In genomic region chr9:122351303-122352024, GRCm38 (mm10) we compare ENCODE assay signal across 8 mouse cellular contexts. TPM values are rescaled to one million over a fixed set of nuclear protein-coding genes. Genes with fewer than 3 reads are reported as not detected.
DNase-seq lines count a peak whose midpoint lies in the region; ATAC-seq and TF ChIP-seq lines count a peak whose summit lies in the region.

TSS of gene Abhd5 (plus strand) at chr9:122351608.

- DNase-seq in CH12.LX (ENCODE audit: extremely low read depth): peak; percentile 88
- DNase-seq in c-Kit-positive CD71-positive TER-119-negative erythroid progenitor cells, embryonic 14.5 days (ENCODE audit: low read depth): peak; percentile 84
- peak; percentile 92 for DNase-seq in heart, postnatal 0 days (ENCODE audit: low spot score)
- peak; percentile 97 to 98 for DNase-seq in kidney, postnatal 4 days

- H3K9me3 ChIP-seq in CH12.LX (replicated peaks; ENCODE audit: low read length): no peaks in the 10 kb centered on the region
- H3K9me3 ChIP-seq in forebrain, embryonic 12.5 days: no peaks in the 10 kb centered on the region
- no peaks in the 10 kb centered on the region for H3K9me3 ChIP-seq in heart, postnatal 0 days (replicated peaks; ENCODE audit: control insufficient read depth, low read length)
- H3K9me3 ChIP-seq in liver, embryonic 16.5 days (replicated peaks; ENCODE audit: control insufficient read depth, low read length): no peaks in the 10 kb centered on the region
- H3K9me3 ChIP-seq in neural tube, embryonic 13.5 days: no peaks in the 10 kb centered on the region

- TF ChIP-seq EP300 in CH12.LX (IDR thresholded peaks at IDR 0.05; ENCODE audit: low read length): no peak
- TF ChIP-seq EP300 in heart, postnatal 0 days (IDR thresholded peaks at IDR 0.05; ENCODE audit: low read depth): 0 out of 2 replicates have a peak, but pooled peaks have one; percentile 51

- peak; percentile 99 for TF ChIP-seq POLR2A in CH12.LX (IDR thresholded peaks at IDR 0.05; ENCODE audit: low read depth, low read length)
- peak; percentile 97 for TF ChIP-seq POLR2A in testis, adult 2 months (IDR thresholded peaks at IDR 0.05; ENCODE audit: control insufficient read depth, low read depth, low read length)

- WGBS in forebrain, embryonic 12.5 days: under 1% methylated on average over 72 of the region's 84 CpGs
- whole genome bisulfite sequencing in heart, postnatal 0 days: 1% methylated on average over 53 of the region's 84 CpGs
- WGBS in liver, embryonic 16.5 days (ENCODE audit: insufficient replicate concordance): under 1% methylated on average over 75 of the region's 84 CpGs
- WGBS in neural tube, embryonic 13.5 days: under 1% methylated on average over 83 of the region's 84 CpGs

- no peaks in the 10 kb centered on the region for H3K79me2 ChIP-seq in CH12.LX (replicated peaks; ENCODE audit: control insufficient read depth, extremely low read depth, insufficient read depth, poor library complexity, severe bottlenecking)

- peak; percentile 97 for ATAC-seq in forebrain, embryonic 12.5 days (ENCODE audit: low FRiP score)
- ATAC-seq in heart, postnatal 0 days (ENCODE audit: insufficient read depth, low read depth): peak; percentile 96
- peak; percentile 94 for ATAC-seq in liver, embryonic 16.5 days (ENCODE audit: low read depth)
- peak; percentile 95 for ATAC-seq in neural tube, embryonic 13.5 days (ENCODE audit: low read depth)

- in situ Hi-C loops in CH12.LX (cut with MboI; ENCODE audit: low pct_ligation_motif_present, low pct_unique_long_range_greater_than_20kb, low sequenced_read_pairs): no loop called here

- peaks cover 20% of the 10 kb centered on the region for H3K27me3 ChIP-seq in CH12.LX (replicated peaks)
- peaks cover 9% of the 10 kb centered on the region; the same call in 1 of the 2 replicates for H3K27me3 ChIP-seq in forebrain, embryonic 12.5 days
- H3K27me3 ChIP-seq in heart, postnatal 0 days (ENCODE audit: control insufficient read depth, insufficient read depth, low read length): no peaks in the 10 kb centered on the region
- H3K27me3 ChIP-seq in liver, embryonic 16.5 days (ENCODE audit: control insufficient read depth, insufficient read depth, low read depth, low read length): no peaks in the 10 kb centered on the region
- H3K27me3 ChIP-seq in neural tube, embryonic 13.5 days: no peaks in the 10 kb centered on the region
- H3K27me3 ChIP-seq in testis, adult 2 months (ENCODE audit: control insufficient read depth, insufficient read depth, low read length): no peaks in the 10 kb centered on the region

- TF ChIP-seq CTCF in CH12.LX (conservative IDR thresholded peaks at IDR 0.05 in 1 of 2, IDR thresholded peaks at IDR 0.05 in 1 of 2; ENCODE audit: low read depth in 2 of 2, low read length in 2 of 2): peak in 1 of 2 experiments; percentile 40; a peak in 2 of 4 replicates
- peak; percentile 39 for TF ChIP-seq CTCF in heart, postnatal 0 days (IDR thresholded peaks at IDR 0.05; ENCODE audit: low read depth)
- TF ChIP-seq CTCF in testis, adult 2 months (IDR thresholded peaks at IDR 0.05; ENCODE audit: control insufficient read depth, insufficient read depth, insufficient replicate concordance, low read depth, low read length): peak; percentile 27

- dilution Hi-C loops in CH12.LX (cut with MboI; ENCODE audit: extremely low pct_ligation_motif_present, extremely low pct_unique_long_range_greater_than_20kb, low sequenced_read_pairs): no loop called here

- peak within 1 kb of the TSS; percentile 52 for H3K4me2 ChIP-seq in CH12.LX (ENCODE audit: insufficient read depth, low read depth, poor library complexity, severe bottlenecking)
- H3K4me2 ChIP-seq in forebrain, embryonic 12.5 days: peak within 1 kb of the TSS; percentile 65
- peak within 1 kb of the TSS; percentile 69 for H3K4me2 ChIP-seq in heart, postnatal 0 days (ENCODE audit: low read depth, low read length)
- peak within 1 kb of the TSS; percentile 98 for H3K4me2 ChIP-seq in liver, embryonic 16.5 days (ENCODE audit: low read depth, low read length)
- peak within 1 kb of the TSS; percentile 64 for H3K4me2 ChIP-seq in neural tube, embryonic 13.5 days

- H3K36me3 ChIP-seq in CH12.LX (replicated peaks in 1 of 2; ENCODE audit: control insufficient read depth in 1 of 2, insufficient read depth in 1 of 2, low read length in 1 of 2): no peaks in the 10 kb centered on the region
- no peaks in the 10 kb centered on the region for H3K36me3 ChIP-seq in forebrain, embryonic 12.5 days (replicated peaks)
- H3K36me3 ChIP-seq in heart, postnatal 0 days (replicated peaks; ENCODE audit: control insufficient read depth, insufficient read depth, low read length): no peaks in the 10 kb centered on the region
- no peaks in the 10 kb centered on the region for H3K36me3 ChIP-seq in liver, embryonic 16.5 days (ENCODE audit: control insufficient read depth, insufficient read depth)
- no peaks in the 10 kb centered on the region for H3K36me3 ChIP-seq in neural tube, embryonic 13.5 days
- no peaks in the 10 kb centered on the region for H3K36me3 ChIP-seq in testis, adult 2 months (ENCODE audit: control insufficient read depth, insufficient read depth, low read length)

- TF ChIP-seq RAD21 in CH12.LX (IDR thresholded peaks at IDR 0.05; ENCODE audit: low read depth, low read length): no peak; the same call in none of the 2 replicates

- H3K4me3 ChIP-seq in CH12.LX (replicated peaks in 1 of 3; ENCODE audit: low read depth in 2 of 3, low read length in 2 of 3, poor library complexity in 1 of 3): peak within 1 kb of the TSS; percentile 61 to 80 (median 79)
- H3K4me3 ChIP-seq in forebrain, embryonic 12.5 days (replicated peaks): peak within 1 kb of the TSS; percentile 70
- peak within 1 kb of the TSS; percentile 79 for H3K4me3 ChIP-seq in heart, postnatal 0 days (ENCODE audit: low read depth, low read length)
- peak within 1 kb of the TSS; percentile 90 for H3K4me3 ChIP-seq in liver, embryonic 16.5 days (ENCODE audit: low read depth, low read length)
- H3K4me3 ChIP-seq in neural tube, embryonic 13.5 days: peak within 1 kb of the TSS; percentile 72
- H3K4me3 ChIP-seq in testis, adult 2 months (ENCODE audit: control insufficient read depth, low read depth, low read length): peak within 1 kb of the TSS; percentile 92

- peaks cover 0 to 11% of the 10 kb centered on the region in 2 experiments; a peak in 1 of 4 replicates for H3K4me1 ChIP-seq in CH12.LX (ENCODE audit: control insufficient read depth in 1 of 2, insufficient read depth in 2 of 2)
- no peaks in the 10 kb centered on the region for H3K4me1 ChIP-seq in forebrain, embryonic 12.5 days
- H3K4me1 ChIP-seq in heart, postnatal 0 days (ENCODE audit: control insufficient read depth, insufficient read depth): peaks cover 10% of the 10 kb centered on the region
- peaks cover 57% of the 10 kb centered on the region for H3K4me1 ChIP-seq in liver, embryonic 16.5 days (ENCODE audit: control insufficient read depth, low read depth, low read length)
- H3K4me1 ChIP-seq in neural tube, embryonic 13.5 days (replicated peaks): peaks cover 7% of the 10 kb centered on the region; the same call in 1 of the 2 replicates
- peaks cover 2% of the 10 kb centered on the region for H3K4me1 ChIP-seq in testis, adult 2 months (ENCODE audit: control insufficient read depth, insufficient read depth, low read length)

- no peak within 1 kb of the TSS for H3K27ac ChIP-seq in CH12.LX (ENCODE audit: insufficient read depth, low read depth)
- peak within 1 kb of the TSS; percentile 61; the same call in 1 of the 2 replicates for H3K27ac ChIP-seq in forebrain, embryonic 12.5 days
- H3K27ac ChIP-seq in heart, postnatal 0 days (ENCODE audit: low read depth): peak within 1 kb of the TSS; percentile 94
- peak within 1 kb of the TSS; percentile 88 for H3K27ac ChIP-seq in liver, embryonic 16.5 days (ENCODE audit: low read length)
- peak within 1 kb of the TSS; percentile 73 for H3K27ac ChIP-seq in neural tube, embryonic 13.5 days (replicated peaks)
- H3K27ac ChIP-seq in testis, adult 2 months (ENCODE audit: control insufficient read depth, insufficient read depth, low read depth, low read length): peak within 1 kb of the TSS; percentile 86

- peak within 1 kb of the TSS; percentile 74 for H3K9ac ChIP-seq in CH12.LX (ENCODE audit: insufficient read depth, low read depth)
- peak within 1 kb of the TSS; percentile 75 for H3K9ac ChIP-seq in forebrain, embryonic 12.5 days
- H3K9ac ChIP-seq in heart, postnatal 0 days (replicated peaks; ENCODE audit: low read depth, low read length): peak within 1 kb of the TSS; percentile 89
- peak within 1 kb of the TSS; percentile 98 for H3K9ac ChIP-seq in liver, embryonic 16.5 days (ENCODE audit: low read depth, low read length)
- H3K9ac ChIP-seq in neural tube, embryonic 13.5 days: peak within 1 kb of the TSS; percentile 85

TF ChIP-seq in CH12.LX, 34 proteins besides CTCF, POLR2A, EP300 and RAD21 (continues in another document):
- TF ChIP-seq E2F4 (IDR thresholded peaks at IDR 0.05; ENCODE audit: insufficient replicate concordance, low read depth, low read length) (no peak), MAFK (IDR thresholded peaks at IDR 0.05; ENCODE audit: insufficient replicate concordance, low read length) (no peak), ELF1 (IDR thresholded peaks at IDR 0.05; ENCODE audit: low read depth, low read length) (peak; percentile 2; the same call in 1 of the 2 replicates), KAT2A (IDR thresholded peaks at IDR 0.05; ENCODE audit: insufficient replicate concordance, low read length) (0 out of 2 replicates have a peak, but pooled peaks have one; percentile 32), TCF12 (IDR thresholded peaks at IDR 0.05; ENCODE audit: low read depth, low read length) (peak; percentile 69), NRF1 (IDR thresholded peaks at IDR 0.05; ENCODE audit: low read depth, low read length) (peak; percentile 97), SMC3 (IDR thresholded peaks at IDR 0.05; ENCODE audit: low read depth, low read length) (peak; percentile 7; the same call in 1 of the 2 replicates), GABPA (IDR thresholded peaks at IDR 0.05; ENCODE audit: insufficient replicate concordance, low read depth, low read length) (no peak), ZNF384 (IDR thresholded peaks at IDR 0.05; ENCODE audit: low read depth, low read length) (no peak), CHD2 (IDR thresholded peaks at IDR 0.05; ENCODE audit: low read length) (no peak), ETS1 (conservative IDR thresholded peaks at IDR 0.05; ENCODE audit: low read depth, low read length) (no peak), HCFC1 (IDR thresholded peaks at IDR 0.05; ENCODE audit: low read depth, low read length) (peak; percentile 64)

RNA-seq across cellular contexts. Expression of gene Abhd5, which starts in this region (rescaled TPM):
- total RNA-seq in CH12.LX (2012; rRNA removed) (6.0 and 7.3 TPM in 2 replicates), CH12.LX (2014; rRNA removed) (8.8 and 9.9 TPM in 2 replicates)
- polyA plus RNA-seq in CH12.LX (2012; ENCODE audit: insufficient read length, low read depth): 12.2 and 14.3 TPM in 2 replicates
- polyA plus RNA-seq in forebrain, embryonic 12.5 days (2016; fragmentation: Nextera tagmentation; extraction: Ambion mirVana): 17.6 and 18.5 TPM in 2 replicates
- total RNA-seq in heart, postnatal 0 days (2014; rRNA removed; ENCODE audit: low replicate concordance): 20.2 and 53.3 TPM in 2 replicates
- 28.2 and 28.6 TPM in 2 replicates for polyA plus RNA-seq in heart, postnatal 0 days (2015; fragmentation: Nextera tagmentation; extraction: Ambion mirVana)
- 22.7 and 23.9 TPM in 2 replicates for polyA plus RNA-seq in liver, embryonic 16.5 days (2015; fragmentation: Nextera tagmentation; extraction: Ambion mirVana)
- polyA plus RNA-seq in neural tube, embryonic 13.5 days (2015; fragmentation: Nextera tagmentation; extraction: Ambion mirVana): 24.3 and 24.6 TPM in 2 replicates
- 238 and 296 TPM in 2 replicates for polyA plus RNA-seq in testis, adult 2 months (2012; rRNA removed)
